Mouse (Mus musculus) erythroblast, embryonic 14.5 days (primary cell): ENCODE measurements at regions not wholly inside any gene's neighbourhood (a gene's known extent, or its start where the extent isn't known, plus 50 kb on each side); places are given as distances from the start of the nearest gene placed in this dataset.
"Not testable (repeated sequence)": the region's sequence is repeated elsewhere in the genome, so short reads cannot be mapped to it uniquely, and the experiment has no call there.

Source experiments
- H3K27me3 ChIP-seq: 2 replicates; pipeline ENCODE4 v1.6.1; 2012; ENCODE audit warnings: inconsistent platforms; ENCODE audit not compliant: control insufficient read depth
- H3K36me3 ChIP-seq: 2 replicates; pipeline ENCODE4 v1.6.1; 2012; ENCODE audit warnings: mild to moderate bottlenecking, inconsistent platforms; ENCODE audit not compliant: control insufficient read depth
- H3K4me1 ChIP-seq: 2 replicates; pipeline ENCODE4 v1.6.1; 2012; ENCODE audit warnings: inconsistent platforms; ENCODE audit not compliant: control insufficient read depth
- H3K4me3 ChIP-seq: replicated peaks from 2 replicates; pipeline ENCODE3; 2012; ENCODE audit warnings: moderate library complexity, mild to moderate bottlenecking, inconsistent platforms
- H3K9me3 ChIP-seq: 2 replicates; pipeline ENCODE4 v1.6.1; 2012; ENCODE audit warnings: low read length, inconsistent platforms, mixed read lengths; ENCODE audit not compliant: control insufficient read depth
- GATA1 ChIP-seq: IDR thresholded peaks from 2 replicates; pipeline ENCODE4 v1.6.1; 2012; ENCODE audit warnings: low read length, inconsistent platforms, mixed read lengths
- TAL1 ChIP-seq: IDR thresholded peaks from 3 replicates; pipeline ENCODE4 v1.6.1; 2012; ENCODE audit warnings: low read length, inconsistent platforms, mixed read lengths

DNA sequence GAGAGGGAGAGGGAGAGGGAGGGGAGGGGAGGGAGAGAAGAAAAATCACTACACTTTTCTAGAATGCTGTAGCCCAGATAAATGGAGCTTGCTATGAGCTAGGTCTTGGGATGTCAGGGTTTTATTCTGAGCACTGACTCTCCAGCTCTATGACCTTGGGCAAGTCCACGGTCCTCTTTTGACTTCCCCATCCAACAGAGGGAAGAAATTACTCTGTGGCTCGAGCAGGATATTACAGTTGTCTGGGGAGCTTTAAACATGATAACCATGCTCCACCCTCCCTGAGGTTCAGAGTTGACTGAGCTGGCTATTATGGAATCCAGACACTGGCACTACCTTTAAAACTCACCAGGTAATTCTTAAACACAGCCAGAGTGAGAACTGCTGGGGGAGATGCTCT, 112.6 kb upstream of the Klf4 start:
- no peak overlapping the region for H3K4me3 ChIP-seq
- H3K27me3 ChIP-seq, result peaks cover 8% of the 10 kb centered on the region
- TF ChIP-seq TAL1, result no peak
- no peak for TF ChIP-seq GATA1
- no peaks in the 10 kb centered on the region for H3K4me1 ChIP-seq
- no peaks in the 10 kb centered on the region for H3K9me3 ChIP-seq
- no peaks in the 10 kb centered on the region for H3K36me3 ChIP-seq

DNA sequence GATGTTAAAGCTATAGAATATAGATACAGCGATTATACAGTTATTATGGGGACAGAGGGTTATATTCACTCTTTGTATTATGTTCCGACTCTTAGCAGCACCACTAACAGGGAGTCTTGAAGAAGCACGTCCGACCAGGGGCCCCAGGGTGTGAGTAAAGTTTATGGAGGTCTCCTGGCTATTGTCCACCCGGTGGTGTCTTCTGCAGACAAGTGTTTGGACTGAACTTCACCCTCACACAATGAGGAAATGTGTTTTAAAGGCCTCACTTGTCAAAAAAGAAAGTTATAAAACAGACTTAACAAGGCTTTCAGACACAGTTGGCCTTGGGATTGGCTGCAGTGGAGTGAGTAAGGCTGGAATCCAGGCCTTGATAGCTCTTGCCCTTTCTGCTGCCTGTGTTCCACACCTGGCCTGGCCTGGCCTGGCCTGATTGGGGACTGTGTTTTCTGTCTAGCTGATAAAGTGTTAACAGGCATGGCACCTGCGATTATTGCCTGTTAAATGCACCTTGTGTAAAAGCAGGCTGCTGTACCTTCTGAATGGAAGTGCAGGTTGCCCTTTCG, 102.8 kb upstream of the Klf4 start:
- TF ChIP-seq TAL1 (no peak), GATA1 (no peak)
- H3K36me3 ChIP-seq, result no peaks in the 10 kb centered on the region
- H3K9me3 ChIP-seq, result no peaks in the 10 kb centered on the region
- H3K4me3 ChIP-seq, result no peak overlapping the region
- no peaks in the 10 kb centered on the region for H3K4me1 ChIP-seq
- no peaks in the 10 kb centered on the region for H3K27me3 ChIP-seq

DNA sequence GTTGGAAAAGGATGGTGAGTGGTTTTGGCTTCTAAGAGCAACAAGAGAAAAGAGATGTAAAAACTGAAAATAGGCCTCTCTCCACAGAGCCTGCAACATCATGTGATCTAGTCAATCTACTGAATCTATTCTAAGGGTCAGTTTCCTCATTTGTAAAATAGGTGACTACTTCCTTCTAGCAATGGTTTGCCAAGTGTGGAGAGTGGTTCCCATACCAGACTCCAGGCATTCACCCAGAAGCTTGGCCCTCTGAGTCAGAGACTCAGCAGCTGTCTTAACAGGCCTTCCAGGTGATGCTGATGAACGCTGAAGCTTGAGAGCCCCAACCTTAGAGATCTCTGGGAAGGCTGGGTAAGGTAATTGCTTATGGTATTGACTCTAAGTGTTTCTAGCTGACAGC, 98.9 kb upstream of the Klf4 start:
- TF ChIP-seq GATA1, result no peak
- no peak for TF ChIP-seq TAL1
- no peaks in the 10 kb centered on the region for H3K27me3 ChIP-seq

DNA sequence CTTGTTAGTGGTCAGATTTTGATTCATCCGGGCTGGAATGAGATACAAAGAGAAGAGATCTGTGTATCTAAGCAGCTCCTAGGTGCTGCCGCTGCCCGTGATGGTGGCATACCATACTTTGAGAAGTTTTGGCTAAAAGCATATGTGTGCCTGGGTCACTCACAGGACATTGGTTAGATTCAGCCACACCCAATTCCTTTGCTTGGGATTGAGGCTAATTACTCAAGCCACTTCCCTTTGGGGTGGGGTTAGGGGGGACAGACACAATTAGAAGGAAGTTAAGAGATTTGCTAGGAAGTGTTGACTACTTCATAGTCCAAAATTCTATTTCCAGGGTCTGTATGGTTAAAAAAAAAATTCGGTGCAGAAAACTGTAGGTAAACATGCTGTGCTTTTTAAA, 97.9 kb upstream of the Klf4 start:
- not testable (repeated sequence) for H3K4me1 ChIP-seq, H3K27me3 ChIP-seq, H3K9me3 ChIP-seq, H3K4me3 ChIP-seq, H3K36me3 ChIP-seq

More for the DNA sequence above, 98.9 kb upstream of the Klf4 start:
- no peak overlapping the region for H3K4me3 ChIP-seq
- H3K9me3 ChIP-seq, result no peaks in the 10 kb centered on the region
- no peaks in the 10 kb centered on the region for H3K4me1 ChIP-seq
- H3K36me3 ChIP-seq, result no peaks in the 10 kb centered on the region

DNA sequence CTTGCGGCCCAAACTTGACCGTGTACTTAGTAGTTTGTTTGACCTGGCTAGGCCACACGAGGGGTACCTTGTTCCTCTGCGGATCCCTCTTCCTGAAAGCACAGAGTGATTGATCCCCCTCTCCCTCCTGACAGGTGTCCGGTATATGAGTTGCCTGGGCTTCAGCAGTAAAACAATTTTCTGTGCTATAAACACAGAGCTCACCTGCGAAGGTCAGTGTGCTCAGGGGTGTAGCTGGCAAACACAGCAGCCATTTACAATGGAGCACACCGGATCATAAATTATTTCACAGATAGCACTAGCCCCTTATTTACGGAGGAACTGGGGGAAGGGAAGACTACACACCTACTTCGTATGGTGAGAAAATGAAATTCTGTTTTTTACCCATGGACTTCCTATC, 92.5 kb upstream of the Klf4 start:
- Histone ChIP-seq H3K4me3 (no peak overlapping the region), H3K27me3 (no peaks in the 10 kb centered on the region), H3K9me3 (no peaks in the 10 kb centered on the region), H3K4me1 (no peaks in the 10 kb centered on the region), H3K36me3 (no peaks in the 10 kb centered on the region)
- TF ChIP-seq GATA1 (no peak), TAL1 (no peak)

DNA sequence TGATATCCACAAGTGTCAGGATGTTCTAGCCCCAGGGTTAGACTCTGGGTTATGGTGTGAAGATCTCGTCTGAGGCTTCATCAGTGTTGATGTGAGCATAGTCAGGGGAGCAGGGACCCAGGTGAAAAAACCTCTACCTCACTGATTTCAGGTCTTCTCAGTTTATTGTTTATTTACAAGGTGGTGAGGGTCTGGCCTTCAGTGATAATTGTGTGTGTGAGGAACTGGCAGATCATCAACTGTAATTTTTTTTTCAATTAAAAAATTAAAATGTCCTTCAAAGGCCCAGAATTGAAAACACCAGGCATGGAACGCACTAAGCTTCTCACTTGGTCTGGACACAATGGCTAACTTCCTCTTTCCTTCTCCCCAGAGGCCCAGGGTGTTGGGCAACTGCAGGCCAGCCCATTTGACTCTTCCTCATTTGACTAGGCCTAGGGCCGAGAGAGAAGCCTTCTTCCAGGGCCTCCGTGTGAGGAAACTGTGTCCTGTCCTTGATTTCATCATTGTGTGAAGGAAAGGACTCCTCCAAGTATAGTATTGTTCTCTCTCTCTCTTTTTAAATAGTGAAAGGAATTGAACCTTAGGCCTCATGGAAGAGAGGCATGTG, 91.0 kb upstream of the Klf4 start:
- no peak for TF ChIP-seq GATA1
- TF ChIP-seq TAL1, result no peak
- no peak overlapping the region for H3K4me3 ChIP-seq
- no peaks in the 10 kb centered on the region for H3K9me3 ChIP-seq
- no peaks in the 10 kb centered on the region for H3K36me3 ChIP-seq
- H3K4me1 ChIP-seq, result no peaks in the 10 kb centered on the region
- no peaks in the 10 kb centered on the region for H3K27me3 ChIP-seq

GRCm38 (mm10) chr4:55622651-55623050, 90.4 kb upstream of the Klf4 start:
- TF ChIP-seq TAL1, result no peak
- no peak for TF ChIP-seq GATA1
- Histone ChIP-seq H3K4me3 (no peak overlapping the region), H3K9me3 (no peaks in the 10 kb centered on the region), H3K27me3 (no peaks in the 10 kb centered on the region), H3K4me1 (no peaks in the 10 kb centered on the region), H3K36me3 (no peaks in the 10 kb centered on the region)

GRCm38 (mm10) chr4:55619891-55620290, 87.6 kb upstream of the Klf4 start:
- no peaks in the 10 kb centered on the region for H3K4me1 ChIP-seq
- TF ChIP-seq GATA1 (no peak), TAL1 (no peak)
- H3K36me3 ChIP-seq, result no peaks in the 10 kb centered on the region
- H3K27me3 ChIP-seq, result no peaks in the 10 kb centered on the region
- H3K9me3 ChIP-seq, result no peaks in the 10 kb centered on the region
- no peak overlapping the region for H3K4me3 ChIP-seq

DNA sequence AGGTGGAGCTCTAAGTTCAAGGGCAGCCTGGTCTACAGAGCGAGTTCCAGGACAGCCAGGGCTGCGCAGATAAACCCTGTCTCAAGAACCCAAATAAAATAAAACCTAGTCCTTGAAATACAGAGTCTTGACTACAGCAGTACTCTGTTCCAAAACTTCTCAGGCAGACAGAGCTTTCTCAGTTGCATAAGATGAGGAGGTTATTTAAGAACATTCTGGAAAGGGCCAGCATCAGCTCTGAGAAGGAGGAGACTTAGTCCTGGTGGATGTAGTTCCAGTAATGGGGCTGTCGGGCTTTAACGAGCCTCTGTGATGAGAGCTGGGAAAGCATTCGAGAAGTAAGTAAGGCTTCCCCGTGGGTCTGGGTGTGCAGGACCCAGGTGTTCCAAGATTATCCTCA, 83.5 kb upstream of the Klf4 start:
- TF ChIP-seq TAL1, result no peak
- TF ChIP-seq GATA1, result no peak
- no peak overlapping the region for H3K4me3 ChIP-seq
- H3K9me3 ChIP-seq, result no peaks in the 10 kb centered on the region
- H3K4me1 ChIP-seq, result no peaks in the 10 kb centered on the region
- no peaks in the 10 kb centered on the region for H3K27me3 ChIP-seq
- H3K36me3 ChIP-seq, result no peaks in the 10 kb centered on the region

DNA sequence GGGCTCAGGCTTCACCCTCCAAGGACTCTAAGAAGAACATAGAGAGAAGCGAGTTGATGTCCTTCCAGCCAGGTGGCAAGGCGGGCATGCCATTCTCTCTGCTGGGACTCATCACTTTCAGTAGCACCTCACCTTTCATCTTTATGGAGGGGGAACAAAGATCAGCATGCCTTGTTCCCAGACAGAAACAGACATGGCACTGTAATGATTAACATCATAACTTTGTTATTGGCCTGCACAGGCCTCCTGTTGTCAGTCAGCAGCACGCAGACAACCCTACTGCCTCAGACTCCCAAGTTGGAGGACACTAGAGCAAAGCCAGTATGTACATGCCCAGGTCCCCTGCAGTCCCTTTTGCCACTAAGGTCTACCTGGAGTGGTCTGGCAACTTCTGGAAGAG, 81.3 kb upstream of the Klf4 start:
- no peaks in the 10 kb centered on the region for H3K4me1 ChIP-seq
- H3K9me3 ChIP-seq, result no peaks in the 10 kb centered on the region
- TF ChIP-seq GATA1 (no peak), TAL1 (no peak)
- H3K4me3 ChIP-seq, result no peak overlapping the region
- H3K27me3 ChIP-seq, result no peaks in the 10 kb centered on the region
- no peaks in the 10 kb centered on the region for H3K36me3 ChIP-seq
